In the genomic region with DNA sequence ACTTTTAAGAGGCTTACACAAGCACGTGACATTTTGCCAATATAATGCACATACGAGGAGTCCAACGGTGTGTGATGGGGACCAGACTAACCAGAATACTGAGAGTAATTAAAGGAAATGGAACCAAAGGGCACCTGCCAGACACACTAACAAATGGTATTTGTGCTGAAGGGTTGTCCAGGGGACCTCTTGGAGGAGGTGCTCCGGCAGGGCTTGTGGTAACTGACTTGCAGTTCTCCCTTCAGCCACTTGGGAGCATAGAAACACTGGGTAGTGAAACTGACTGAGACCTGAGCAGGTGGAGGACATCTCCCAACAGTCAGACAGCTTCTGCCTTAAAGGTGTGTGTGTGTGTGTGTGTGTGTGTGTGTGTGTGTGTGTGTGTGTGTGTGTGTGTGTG, we compare ENCODE assay signal across 8 mouse cellular contexts.
DNase-seq lines count a peak whose midpoint lies in the region; ATAC-seq and TF ChIP-seq lines count a peak whose summit lies in the region.

No protein-coding gene starts in this region.

- H3K9me3 ChIP-seq in limb, embryonic 13.5 days = no peaks in the 10 kb centered on the region
- no peaks in the 10 kb centered on the region for H3K9me3 ChIP-seq in stomach, embryonic 15.5 days

- TF ChIP-seq POLR2A in myocyte (IDR thresholded peaks at IDR 0.05; ENCODE audit: insufficient read length, low read depth) = no peak

- DNase-seq in 3T3-L1 (ENCODE audit: low read depth, low spot score) = peak; percentile 89
- peak; percentile 55 to 64 for DNase-seq in adrenal gland, adult 18-20 months (ENCODE audit: low spot score in 2 of 2)
- DNase-seq in embryo, embryonic 11.5 days (ENCODE audit: low read depth, low spot score) = peak; percentile 30
- peak; percentile 72 to 80 for DNase-seq in heart, adult 9 months (ENCODE audit: low spot score in 2 of 2)
- peak; percentile 90 for DNase-seq in kidney, adult 9 months

- H3K27ac ChIP-seq in limb, embryonic 13.5 days = no peak overlapping the region
- H3K27ac ChIP-seq in stomach, embryonic 15.5 days = no peak overlapping the region

- H3K27me3 ChIP-seq in limb, embryonic 13.5 days = no peaks in the 10 kb centered on the region
- H3K27me3 ChIP-seq in myocyte (ENCODE audit: control insufficient read depth, insufficient read depth, insufficient read length) = no peaks in the 10 kb centered on the region
- H3K27me3 ChIP-seq in stomach, embryonic 15.5 days (replicated peaks) = no peaks in the 10 kb centered on the region

- WGBS in limb, embryonic 13.5 days = 19% methylated on average over 4 of the region's 4 CpGs
- WGBS in stomach, embryonic 15.5 days = 9% methylated on average over 4 of the region's 4 CpGs

- ATAC-seq in limb, embryonic 13.5 days (ENCODE audit: low FRiP score, low read depth) = peak; percentile 52
- ATAC-seq in stomach, embryonic 15.5 days (ENCODE audit: insufficient read depth, low FRiP score, low read depth) = peak; percentile 68; the same call in 1 of the 2 replicates

- H3K4me2 ChIP-seq in limb, embryonic 13.5 days (replicated peaks) = no peak overlapping the region; the same call in 1 of the 2 replicates
- H3K4me2 ChIP-seq in myocyte (ENCODE audit: low read depth) = peak overlapping the region; percentile 73
- no peak overlapping the region for H3K4me2 ChIP-seq in stomach, embryonic 15.5 days

- no peak overlapping the region for H3ac ChIP-seq in myocyte (ENCODE audit: control insufficient read depth, insufficient read length)

- H3K4me3 ChIP-seq in limb, embryonic 13.5 days = no peak overlapping the region
- no peak overlapping the region for H3K4me3 ChIP-seq in myocyte
- H3K4me3 ChIP-seq in stomach, embryonic 15.5 days (replicated peaks) = no peak overlapping the region

- no peak overlapping the region for H3K9ac ChIP-seq in limb, embryonic 13.5 days
- H3K9ac ChIP-seq in stomach, embryonic 15.5 days = no peak overlapping the region

- no peaks in the 10 kb centered on the region for H3K36me3 ChIP-seq in limb, embryonic 13.5 days
- H3K36me3 ChIP-seq in myocyte (ENCODE audit: control insufficient read depth, insufficient read depth) = no peaks in the 10 kb centered on the region
- H3K36me3 ChIP-seq in stomach, embryonic 15.5 days = no peaks in the 10 kb centered on the region

- H3K79me2 ChIP-seq in myocyte (ENCODE audit: control insufficient read depth, insufficient read depth) = peaks cover 90% of the 10 kb centered on the region

- H3K4me1 ChIP-seq in limb, embryonic 13.5 days = peaks cover 18% of the 10 kb centered on the region
- peaks cover 8% of the 10 kb centered on the region; the same call in 1 of the 2 replicates for H3K4me1 ChIP-seq in stomach, embryonic 15.5 days

TF ChIP-seq in myocyte, 11 proteins besides CTCF, POLR2A, EP300 and RAD21:
- TF ChIP-seq TCF12 (IDR thresholded peaks at IDR 0.05; ENCODE audit: insufficient read depth, poor library complexity, severe bottlenecking) (no peak), E2F4 (IDR thresholded peaks at IDR 0.05; ENCODE audit: insufficient read depth) (no peak), MYOD1 (IDR thresholded peaks at IDR 0.05; ENCODE audit: control insufficient read depth in 1 of 3, insufficient read length in 2 of 3, low read depth in 2 of 3) (no peak), MAX (IDR thresholded peaks at IDR 0.05; ENCODE audit: low read depth) (no peak), CEBPB (IDR thresholded peaks at IDR 0.05; ENCODE audit: insufficient read depth, poor library complexity, severe bottlenecking) (no peak), TCF3 (IDR thresholded peaks at IDR 0.05; ENCODE audit: insufficient read length, low read depth) (no peak), USF1 (IDR thresholded peaks at IDR 0.05; ENCODE audit: low read depth) (no peak), POLR2AphosphoS2 (IDR thresholded peaks at IDR 0.05; ENCODE audit: insufficient read length, low read depth) (no peak), SRF (IDR thresholded peaks at IDR 0.05; ENCODE audit: control insufficient read depth, insufficient read length, low read depth) (no peak), MYOG (IDR thresholded peaks at IDR 0.05; ENCODE audit: control insufficient read depth in 1 of 3, insufficient read depth in 1 of 3, insufficient read length in 2 of 3, low read depth in 2 of 3) (no peak), REST (IDR thresholded peaks at IDR 0.05; ENCODE audit: insufficient read depth, insufficient read length) (no peak)

Comparison
In these comparisons a context has a peak if more than half of its experiments do, and no peak if none do; other contexts are left out.
1. DNase-seq: peak in every context shown above with its lines; median percentile 90 in kidney, adult 9 months; 89 in 3T3-L1; 76 in heart, adult 9 months; 60 in adrenal gland, adult 18-20 months; 30 in embryo, embryonic 11.5 days.